Mouse (Mus musculus): ENCODE measurements at regions not wholly inside any gene's neighbourhood (a gene's known extent, or its start where the extent isn't known, plus 50 kb on each side); places are given as distances from the start of the nearest gene placed in this dataset.
A peak's percentile ranks its signal among the peaks of the same experiment; 100 is the strongest.
"Not testable (repeated sequence)": the region's sequence is repeated elsewhere in the genome, so short reads cannot be mapped to it uniquely, and the experiment has no call there.

GRCm38 (mm10) chr4:23193384-23194135 lies 705.4 kb upstream of the Pou3f2 start:
- ATAC-seq (ENCODE audit: low read depth): no peak
- Histone ChIP-seq H3K9me3 (ENCODE audit: control insufficient read depth, low read length) (no peaks in the 10 kb centered on the region), H3K9ac (ENCODE audit: low read depth, low read length) (no peak overlapping the region), H3K4me3 (ENCODE audit: low read depth, low read length) (no peak overlapping the region), H3K4me2 (ENCODE audit: low read depth, low read length) (no peak overlapping the region), H3K27me3 (replicated peaks; ENCODE audit: control insufficient read depth, insufficient read depth, low read length) (no peaks in the 10 kb centered on the region), H3K4me1 (ENCODE audit: control insufficient read depth, insufficient read depth, low read length) (no peaks in the 10 kb centered on the region), H3K27ac (replicated peaks; ENCODE audit: low read depth, low read length) (no peak overlapping the region), H3K36me3 (ENCODE audit: control insufficient read depth, insufficient read depth, low read length) (no peaks in the 10 kb centered on the region)
- no peak for DNase-seq (ENCODE audit: low spot score)
- 64% methylated on average over 6 of the region's 6 CpGs for WGBS

- H3K27me3 ChIP-seq (replicated peaks; ENCODE audit: control insufficient read depth, insufficient read depth, low read length): no peaks in the 10 kb centered on the region
- H3K4me1 ChIP-seq (ENCODE audit: control insufficient read depth, insufficient read depth, low read length): no peaks in the 10 kb centered on the region
- no peak overlapping the region for H3K4me2 ChIP-seq (ENCODE audit: low read depth, low read length)
- no peak overlapping the region for H3K4me3 ChIP-seq (ENCODE audit: low read depth, low read length)
- no peaks in the 10 kb centered on the region for H3K9me3 ChIP-seq (ENCODE audit: control insufficient read depth, low read length)
- H3K36me3 ChIP-seq (ENCODE audit: control insufficient read depth, insufficient read depth, low read length): no peaks in the 10 kb centered on the region
- no peak overlapping the region for H3K9ac ChIP-seq (ENCODE audit: low read depth, low read length)
- DNase-seq (ENCODE audit: low spot score) (no peak), ATAC-seq (ENCODE audit: low read depth) (no peak)
- no peak overlapping the region for H3K27ac ChIP-seq (replicated peaks; ENCODE audit: low read depth, low read length)
- WGBS: 66% methylated on average over 1 of the region's 1 CpGs
Measured at GRCm38 (mm10) chr4:23173811-23174210, 685.6 kb upstream of the Pou3f2 start.

GRCm38 (mm10) chr4:23173330-23173729 lies 685.2 kb upstream of the Pou3f2 start:
- DNase-seq (ENCODE audit: low spot score): peak; percentile 16
- Histone ChIP-seq H3K9me3 (ENCODE audit: control insufficient read depth, low read length) (no peaks in the 10 kb centered on the region), H3K9ac (ENCODE audit: low read depth, low read length) (no peak overlapping the region), H3K36me3 (ENCODE audit: control insufficient read depth, insufficient read depth, low read length) (no peaks in the 10 kb centered on the region), H3K27me3 (replicated peaks; ENCODE audit: control insufficient read depth, insufficient read depth, low read length) (no peaks in the 10 kb centered on the region), H3K4me1 (ENCODE audit: control insufficient read depth, insufficient read depth, low read length) (no peaks in the 10 kb centered on the region), H3K27ac (replicated peaks; ENCODE audit: low read depth, low read length) (no peak overlapping the region), H3K4me2 (ENCODE audit: low read depth, low read length) (no peak overlapping the region), H3K4me3 (ENCODE audit: low read depth, low read length) (no peak overlapping the region)
- WGBS: 68% methylated on average over 4 of the region's 4 CpGs
- no peak for ATAC-seq (ENCODE audit: low read depth)

GRCm38 (mm10) chr4:23148097-23148849 lies 660.1 kb upstream of the Pou3f2 start:
- Histone ChIP-seq H3K27ac (replicated peaks; ENCODE audit: low read depth, low read length) (no peak overlapping the region), H3K9me3 (ENCODE audit: control insufficient read depth, low read length) (no peaks in the 10 kb centered on the region), H3K36me3 (ENCODE audit: control insufficient read depth, insufficient read depth, low read length) (no peaks in the 10 kb centered on the region), H3K9ac (ENCODE audit: low read depth, low read length) (no peak overlapping the region), H3K4me2 (ENCODE audit: low read depth, low read length) (no peak overlapping the region), H3K4me3 (ENCODE audit: low read depth, low read length) (no peak overlapping the region), H3K27me3 (replicated peaks; ENCODE audit: control insufficient read depth, insufficient read depth, low read length) (no peaks in the 10 kb centered on the region), H3K4me1 (ENCODE audit: control insufficient read depth, insufficient read depth, low read length) (no peaks in the 10 kb centered on the region)
- no peak for ATAC-seq (ENCODE audit: low read depth)
- no peak for DNase-seq (ENCODE audit: low spot score)
- 84% methylated on average over 3 of the region's 3 CpGs for WGBS

- DNase-seq (ENCODE audit: low spot score) (no peak), ATAC-seq (ENCODE audit: low read depth) (no peak)
- Histone ChIP-seq H3K4me3 (ENCODE audit: low read depth, low read length) (no peak overlapping the region), H3K9ac (ENCODE audit: low read depth, low read length) (no peak overlapping the region), H3K9me3 (ENCODE audit: control insufficient read depth, low read length) (no peaks in the 10 kb centered on the region), H3K4me2 (ENCODE audit: low read depth, low read length) (no peak overlapping the region), H3K4me1 (ENCODE audit: control insufficient read depth, insufficient read depth, low read length) (no peaks in the 10 kb centered on the region), H3K36me3 (ENCODE audit: control insufficient read depth, insufficient read depth, low read length) (no peaks in the 10 kb centered on the region), H3K27me3 (replicated peaks; ENCODE audit: control insufficient read depth, insufficient read depth, low read length) (no peaks in the 10 kb centered on the region), H3K27ac (replicated peaks; ENCODE audit: low read depth, low read length) (no peak overlapping the region)
- whole genome bisulfite sequencing: 29% methylated on average over 2 of the region's 2 CpGs
Measured at GRCm38 (mm10) chr4:23133386-23133785, 645.2 kb upstream of the Pou3f2 start.

- not testable (repeated sequence) for H3K4me1 ChIP-seq (ENCODE audit: control insufficient read depth, insufficient read depth, low read length); H3K27ac ChIP-seq (replicated peaks; ENCODE audit: low read depth, low read length); H3K9ac ChIP-seq (ENCODE audit: low read depth, low read length); H3K27me3 ChIP-seq (replicated peaks; ENCODE audit: control insufficient read depth, insufficient read depth, low read length); H3K4me2 ChIP-seq (ENCODE audit: low read depth, low read length); ATAC-seq (ENCODE audit: low read depth); H3K36me3 ChIP-seq (ENCODE audit: control insufficient read depth, insufficient read depth, low read length); H3K9me3 ChIP-seq (ENCODE audit: control insufficient read depth, low read length); H3K4me3 ChIP-seq (ENCODE audit: low read depth, low read length)
- WGBS: 94% methylated on average over 2 of the region's 2 CpGs
- peak; percentile 38 for DNase-seq (ENCODE audit: low spot score)
Measured at GRCm38 (mm10) chr4:23101452-23101851, 613.3 kb upstream of the Pou3f2 start.

GRCm38 (mm10) chr4:23079521-23079920 lies 591.4 kb upstream of the Pou3f2 start:
- no peak overlapping the region for H3K9ac ChIP-seq (ENCODE audit: low read depth, low read length)
- no peak overlapping the region for H3K27ac ChIP-seq (replicated peaks; ENCODE audit: low read depth, low read length)
- H3K4me2 ChIP-seq (ENCODE audit: low read depth, low read length): no peak overlapping the region
- no peaks in the 10 kb centered on the region for H3K36me3 ChIP-seq (ENCODE audit: control insufficient read depth, insufficient read depth, low read length)
- no peak overlapping the region for H3K4me3 ChIP-seq (ENCODE audit: low read depth, low read length)
- H3K27me3 ChIP-seq (replicated peaks; ENCODE audit: control insufficient read depth, insufficient read depth, low read length): no peaks in the 10 kb centered on the region
- no peaks in the 10 kb centered on the region for H3K9me3 ChIP-seq (ENCODE audit: control insufficient read depth, low read length)
- no peaks in the 10 kb centered on the region for H3K4me1 ChIP-seq (ENCODE audit: control insufficient read depth, insufficient read depth, low read length)
- 96% methylated on average over 5 of the region's 5 CpGs for WGBS
- DNase-seq (ENCODE audit: low spot score) (no peak), ATAC-seq (ENCODE audit: low read depth) (no peak)

GRCm38 (mm10) chr4:23077603-23078002 lies 589.4 kb upstream of the Pou3f2 start:
- no peaks in the 10 kb centered on the region for H3K36me3 ChIP-seq (ENCODE audit: control insufficient read depth, insufficient read depth, low read length)
- DNase-seq (ENCODE audit: low spot score) (no peak), ATAC-seq (ENCODE audit: low read depth) (no peak)
- no peak overlapping the region for H3K9ac ChIP-seq (ENCODE audit: low read depth, low read length)
- H3K9me3 ChIP-seq (ENCODE audit: control insufficient read depth, low read length): no peaks in the 10 kb centered on the region
- H3K4me1 ChIP-seq (ENCODE audit: control insufficient read depth, insufficient read depth, low read length): no peaks in the 10 kb centered on the region
- no peak overlapping the region for H3K27ac ChIP-seq (replicated peaks; ENCODE audit: low read depth, low read length)
- H3K27me3 ChIP-seq (replicated peaks; ENCODE audit: control insufficient read depth, insufficient read depth, low read length): no peaks in the 10 kb centered on the region
- WGBS: 68% methylated on average over 2 of the region's 2 CpGs
- no peak overlapping the region for H3K4me3 ChIP-seq (ENCODE audit: low read depth, low read length)
- H3K4me2 ChIP-seq (ENCODE audit: low read depth, low read length): no peak overlapping the region
